Mouse (Mus musculus) CH12.LX (cell line): ENCODE data around the gene 6330403K07Rik.

Source experiments
- CHD1 ChIP-seq: IDR thresholded peaks from 2 replicates; pipeline ENCODE4 v1.6.1; 2012; ENCODE audit warnings: low read depth, low read length, improper control_type of control experiment, inconsistent platforms
- E2F4 ChIP-seq: IDR thresholded peaks from 2 replicates; pipeline ENCODE4 v1.6.1; 2011; ENCODE audit warnings: low read depth, low read length, improper control_type of control experiment; ENCODE audit not compliant: insufficient replicate concordance
- EP300 ChIP-seq: IDR thresholded peaks from 2 replicates; pipeline ENCODE4 v1.6.1; 2011; ENCODE audit warnings: low read length, improper control_type of control experiment
- MAX ChIP-seq: IDR thresholded peaks from 2 replicates; pipeline ENCODE4 v1.6.1; 2011; ENCODE audit warnings: low read length, improper control_type of control experiment
- POLR2A ChIP-seq: IDR thresholded peaks from 2 replicates; pipeline ENCODE4 v1.6.1; 2011; ENCODE audit warnings: low read depth, mild to moderate bottlenecking, improper control_type of control experiment, low read length
- UBTF ChIP-seq: IDR thresholded peaks from 2 replicates; pipeline ENCODE4 v1.6.1; 2012; ENCODE audit warnings: low read depth, mild to moderate bottlenecking, inconsistent platforms, low read length, improper control_type of control experiment, moderate library complexity
- USF1 ChIP-seq: IDR thresholded peaks from 2 replicates; pipeline ENCODE4 v1.6.1; 2014; ENCODE audit warnings: low read depth, mild to moderate bottlenecking, inconsistent platforms, low read length, improper control_type of control experiment

GRCm38 (mm10) chr11:71008321-71008720, 25.0 kb downstream of the 6330403K07Rik start:
- TF ChIP-seq POLR2A (no peak), EP300 (no peak), USF1 (no peak), MAX (no peak), E2F4 (no peak), CHD1 (no peak), UBTF (no peak)
